Mouse (Mus musculus) activated CD4-positive, CD25-positive, alpha-beta regulatory T cell, adult 4 months (primary cell): Measurements from ENCODE around the gene Lactb. TPM values are rescaled to one million over a fixed set of nuclear protein-coding genes. Genes with fewer than 3 reads are reported as not detected.
A peak's percentile ranks its signal among the peaks of the same experiment; 100 is the strongest.

ENCODE experiments used
- ATAC-seq: one replicate; pipeline ENCODE4 v1.8.0; 2017
- polyA plus RNA-seq, 2 experiments: library from polyadenylated mRNA; unstranded; fragments of 100-300 nt; shearing (Covaris generic); gene quantifications; one replicate each; pipeline ENCODE4 v1.2.1; 2017

Lactb gene
- polyA plus RNA-seq, 2 experiments from 2014 or later: 3.8 to 5.9 TPM

DNA sequence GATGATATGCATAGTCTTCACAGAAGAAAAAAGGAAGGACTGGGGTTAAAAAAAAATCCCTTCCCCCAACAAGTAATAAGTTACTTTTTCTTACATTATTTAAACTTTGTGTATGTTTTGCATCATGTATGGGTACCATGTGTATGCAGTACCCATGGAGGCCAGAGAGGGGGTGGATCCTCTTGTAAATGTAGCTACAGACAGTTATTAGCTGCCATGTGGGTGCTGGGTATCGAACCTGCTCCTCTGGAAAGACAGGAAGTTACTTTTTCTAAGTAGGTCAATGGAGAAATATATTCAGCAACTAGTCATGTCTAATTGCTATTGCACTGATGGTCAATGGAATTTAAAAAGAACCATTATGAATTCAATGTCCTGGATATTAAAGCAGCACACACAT is 3.2 kb upstream of the Lactb start:
- ATAC-seq: no peak

DNA sequence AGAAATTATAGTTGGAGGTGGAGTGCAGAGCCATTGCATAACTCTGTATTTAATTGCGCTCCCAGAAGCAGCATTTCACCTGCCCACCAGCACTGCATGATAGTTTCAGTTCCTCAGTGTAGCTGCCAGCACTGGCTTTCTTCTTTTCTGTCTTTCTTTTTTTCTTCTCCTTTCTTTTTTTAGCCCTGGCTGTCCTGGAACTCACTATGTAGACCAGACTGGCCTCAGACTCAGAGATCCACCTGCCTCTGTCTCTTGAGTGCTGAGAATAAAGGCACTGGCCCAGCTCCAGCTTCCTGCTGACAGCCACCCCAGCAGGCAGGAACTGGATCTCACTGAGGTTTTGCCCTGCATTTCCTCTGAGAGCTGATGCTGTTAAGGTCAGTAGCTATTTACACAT is 2.7 kb upstream of the Lactb start:
- ATAC-seq: no peak

DNA sequence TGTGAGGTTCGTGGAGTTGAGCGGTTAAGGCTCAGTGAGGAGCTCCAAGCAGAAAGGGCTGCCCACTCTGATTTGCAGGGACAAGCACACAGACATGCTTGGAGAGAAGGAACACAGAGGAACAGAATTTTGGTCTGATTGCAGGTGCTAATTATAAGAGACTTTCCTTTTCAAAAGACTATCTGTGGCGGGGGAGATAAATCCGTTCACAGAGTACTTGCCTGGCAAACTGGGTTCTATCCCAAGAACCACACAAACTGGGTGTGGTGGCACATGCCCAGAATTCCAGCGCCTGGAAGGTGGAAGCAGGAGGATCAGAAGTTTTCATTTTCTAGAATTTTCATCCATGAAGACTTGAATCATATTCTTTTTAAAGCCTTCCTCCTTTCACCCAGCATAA is 1.8 kb upstream of the Lactb start:
- no peak for ATAC-seq

DNA sequence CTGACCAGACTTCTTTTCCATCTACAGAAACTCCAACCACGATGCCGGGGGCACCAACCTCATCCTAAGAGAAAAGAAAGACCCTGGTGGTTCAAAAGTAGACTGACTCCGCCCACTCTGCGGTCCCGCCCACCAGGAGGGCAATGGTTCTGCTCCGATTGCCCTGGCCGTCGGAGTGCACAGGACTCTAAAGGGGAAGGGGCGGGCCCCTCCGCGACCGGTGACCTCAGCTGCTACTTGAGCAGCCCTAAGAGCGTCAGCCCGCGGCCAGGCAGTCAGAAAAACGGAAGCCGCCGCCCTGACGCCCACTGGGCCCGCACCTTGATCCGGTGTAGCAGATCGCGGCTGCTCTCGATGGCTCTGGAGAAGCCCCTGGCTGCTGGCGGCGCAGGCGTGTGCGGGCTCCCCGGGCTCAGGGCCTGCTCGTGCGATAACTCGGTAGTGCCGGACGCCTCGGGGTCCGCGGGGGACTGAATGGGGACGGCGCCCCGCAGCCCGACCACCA is 511 bp downstream of the Lactb start:
- ATAC-seq: peak; percentile 87

DNA sequence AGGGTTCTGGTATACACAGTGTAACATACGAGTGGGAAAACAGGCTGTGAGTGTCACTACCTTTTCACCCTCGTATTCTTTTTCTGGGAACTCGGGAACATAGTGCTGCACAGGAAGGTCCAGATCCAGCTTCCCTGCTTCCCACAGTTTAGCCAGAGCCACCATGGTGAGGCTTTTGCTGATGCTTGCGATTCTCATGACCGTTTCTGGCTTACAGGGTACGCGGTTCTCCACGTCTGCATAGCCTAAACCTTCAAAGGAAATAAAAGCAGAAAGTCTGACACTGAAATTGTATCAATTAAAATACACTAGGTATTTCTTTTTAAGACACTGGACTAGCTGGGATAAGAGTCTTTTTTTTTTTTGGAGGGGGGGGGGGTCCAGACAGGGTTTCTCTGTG is 4.2 kb downstream of the Lactb start:
- ATAC-seq: no peak

DNA sequence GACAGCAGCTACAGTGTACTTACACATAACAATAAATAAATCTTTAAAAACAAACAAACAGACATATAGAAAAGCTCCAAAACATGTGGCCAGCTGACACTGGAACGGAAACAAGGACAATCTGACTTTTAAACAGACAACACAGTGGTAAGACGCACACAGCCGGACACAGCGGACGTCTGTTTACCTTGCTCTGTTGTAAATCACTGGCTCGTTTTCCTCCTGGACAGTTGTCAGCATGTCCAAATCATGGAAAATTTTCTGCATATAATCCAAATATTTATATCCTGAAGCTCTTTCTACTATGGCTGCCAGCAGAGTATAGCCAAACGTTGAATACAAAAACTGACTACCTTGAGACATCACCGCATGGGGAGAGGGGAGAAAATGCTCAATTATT is 7.8 kb downstream of the Lactb start:
- no peak for ATAC-seq

DNA sequence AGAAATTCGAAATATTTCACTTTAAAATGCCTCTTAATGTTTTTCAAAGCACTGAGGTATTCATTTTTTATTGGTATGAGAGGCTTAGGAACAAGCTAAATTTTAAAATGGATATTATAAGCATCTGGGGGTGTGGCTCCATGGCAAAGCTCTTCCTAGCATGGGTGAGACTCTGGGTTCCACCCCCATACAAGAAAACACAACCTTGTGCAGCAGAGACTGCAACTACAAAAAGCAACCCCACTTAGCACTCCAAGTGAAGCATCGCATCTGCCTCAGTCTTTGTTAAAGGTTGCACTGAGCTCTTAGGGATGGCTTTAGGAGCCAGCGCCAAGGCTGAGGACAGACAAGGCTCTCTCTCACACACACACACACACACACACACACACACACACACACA is 13.8 kb downstream of the Lactb start:
- ATAC-seq: no peak

DNA sequence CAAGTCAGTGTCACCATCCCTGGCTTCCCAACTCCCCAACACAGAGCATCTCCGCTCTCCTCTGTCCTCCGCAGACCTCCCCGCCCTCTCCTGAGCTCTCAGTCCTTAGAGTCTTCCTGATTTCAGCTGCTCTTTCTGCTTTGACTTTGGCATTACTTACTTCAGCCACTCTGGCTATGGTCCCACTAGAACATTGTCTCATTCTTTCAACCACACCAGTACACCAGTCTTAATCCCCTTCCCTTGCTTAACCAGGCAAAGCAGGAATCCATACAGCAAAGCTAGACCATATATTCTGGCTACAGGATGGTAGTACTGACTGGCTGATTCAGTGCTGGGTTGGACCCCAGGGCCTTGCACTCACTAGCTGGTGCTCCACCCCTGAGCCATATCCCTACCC is 17.8 kb downstream of the Lactb start:
- ATAC-seq: no peak

DNA sequence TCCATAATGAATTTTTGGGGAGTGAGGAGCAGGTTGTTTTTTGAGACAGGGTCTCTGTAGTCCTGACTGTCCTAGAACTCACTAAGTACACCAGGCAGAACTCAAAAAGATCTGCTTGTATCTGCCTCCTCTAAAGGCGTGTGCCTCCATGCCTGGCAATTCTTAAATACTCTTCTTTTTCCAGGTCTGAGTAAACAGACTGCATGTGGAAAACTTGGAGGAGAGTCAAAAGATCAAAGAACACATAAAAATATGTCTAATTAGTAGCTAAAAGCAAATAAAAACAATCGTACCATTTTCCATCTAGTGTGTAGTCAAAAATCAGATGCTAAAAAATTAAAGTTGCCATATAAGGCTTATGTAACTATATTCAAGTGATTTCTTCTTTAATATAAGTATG is 22.4 kb downstream of the Lactb start:
- ATAC-seq: no peak

DNA sequence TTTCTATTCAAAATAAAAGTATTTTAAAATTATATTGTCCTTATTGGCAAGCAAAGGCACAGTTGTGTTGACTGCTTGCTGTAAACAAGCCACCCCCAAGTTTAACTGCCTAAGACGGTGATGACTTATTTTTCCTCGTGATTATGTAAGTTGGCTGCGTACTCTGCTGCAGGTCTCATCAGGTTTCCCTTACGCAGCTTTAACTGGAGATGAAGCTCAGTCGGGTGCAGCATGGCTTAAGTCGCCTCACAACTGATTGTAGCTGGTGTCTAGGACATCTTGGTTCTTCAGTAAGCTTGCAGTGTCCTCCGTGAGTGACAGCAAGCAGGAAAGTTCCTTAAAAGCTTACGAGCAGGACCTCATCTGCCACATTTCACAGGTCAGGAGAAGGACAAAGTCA is 23.0 kb downstream of the Lactb start:
- no peak for ATAC-seq

DNA sequence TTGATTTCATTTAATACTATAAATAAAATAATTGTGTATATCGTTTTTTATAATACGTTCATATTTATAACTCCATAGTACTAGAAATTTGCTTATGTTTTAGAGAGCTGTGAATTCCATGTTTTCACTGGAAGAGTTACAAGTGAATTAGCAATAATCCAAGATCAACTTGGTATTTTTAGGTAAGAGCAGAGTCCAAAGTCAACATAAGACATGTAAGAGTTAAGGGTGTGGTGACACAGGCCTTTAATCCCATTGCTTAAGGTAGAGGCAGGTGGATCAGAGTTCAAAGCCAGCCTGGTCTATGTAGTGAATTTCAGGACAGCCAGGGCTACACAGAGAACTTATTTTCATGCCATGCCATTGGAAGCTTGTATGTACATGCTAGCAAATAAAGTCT is 26.7 kb downstream of the Lactb start:
- no peak for ATAC-seq

DNA sequence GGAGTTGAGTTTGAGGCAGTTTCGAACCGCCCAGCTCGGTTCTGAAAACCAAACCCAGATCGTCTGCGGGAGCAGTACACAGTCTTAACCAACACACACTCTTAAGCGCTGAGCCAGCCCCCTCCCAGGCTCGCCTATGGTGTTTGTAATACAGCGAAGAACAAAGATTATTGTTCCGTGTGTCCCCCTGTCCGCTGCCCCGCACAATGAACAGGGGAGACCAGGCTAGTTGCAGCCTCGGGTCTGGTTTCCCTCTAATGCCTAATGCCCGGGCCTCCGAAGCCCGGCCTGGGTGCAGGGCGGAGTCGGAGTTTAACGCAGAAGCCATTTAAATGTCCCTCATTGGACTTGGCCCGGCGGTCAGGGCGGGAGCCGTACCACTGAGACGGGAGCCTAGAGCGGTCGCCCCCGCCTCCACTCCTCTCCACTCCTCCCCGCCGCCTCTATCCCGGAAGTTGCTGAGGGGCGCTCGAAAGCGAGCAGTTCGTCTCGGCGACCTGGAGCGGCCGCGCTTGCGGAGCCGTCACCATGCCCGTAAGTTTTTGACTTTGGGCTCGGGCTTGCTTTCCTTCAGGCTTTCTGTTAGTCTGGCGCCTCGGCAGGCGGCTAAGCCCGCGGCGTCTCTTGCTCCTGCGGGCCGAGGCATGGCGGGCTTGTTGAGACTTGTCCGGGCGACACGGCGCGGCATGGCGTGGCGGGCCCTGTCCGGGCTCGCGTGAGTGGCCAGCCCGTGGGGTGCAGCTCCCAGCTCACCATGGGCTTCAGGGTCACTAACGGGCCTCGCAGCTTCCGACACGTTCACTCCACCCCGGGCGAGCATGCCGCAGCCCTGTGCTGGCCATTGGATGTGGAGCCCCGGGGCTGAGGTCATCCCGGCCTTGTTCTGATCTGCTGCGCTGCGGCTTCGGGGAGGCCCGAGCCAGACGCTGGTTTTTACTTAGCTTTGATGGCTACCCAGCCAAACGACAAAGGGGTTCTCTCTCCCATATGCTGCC is 29.3 kb downstream of the Lactb start, which contains the start of gene Rps27l:
TSS of gene Rps27l (plus strand) at position 440 of the 995 bp plus-strand sequence.
- peak; percentile 92 for ATAC-seq

DNA sequence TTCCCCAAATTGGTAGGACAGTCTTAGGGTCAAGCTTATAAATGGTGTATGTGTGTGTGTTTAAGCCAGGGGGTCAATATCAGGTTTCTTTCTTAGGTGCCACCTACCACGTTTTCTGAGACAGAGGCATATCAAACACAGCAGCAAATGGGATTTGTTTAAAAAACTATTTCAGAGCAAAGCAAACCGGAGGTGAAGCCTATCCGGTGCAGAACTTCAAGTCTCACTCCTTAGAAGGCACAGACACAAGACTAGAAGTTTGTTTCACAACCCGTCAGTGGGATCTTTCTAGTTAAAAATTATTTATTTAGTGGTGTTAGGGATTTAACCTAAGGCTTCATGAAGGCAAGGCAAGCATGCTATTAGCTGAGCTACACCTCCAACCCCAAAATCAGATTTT is 30.1 kb downstream of the Lactb start:
- no peak for ATAC-seq

DNA sequence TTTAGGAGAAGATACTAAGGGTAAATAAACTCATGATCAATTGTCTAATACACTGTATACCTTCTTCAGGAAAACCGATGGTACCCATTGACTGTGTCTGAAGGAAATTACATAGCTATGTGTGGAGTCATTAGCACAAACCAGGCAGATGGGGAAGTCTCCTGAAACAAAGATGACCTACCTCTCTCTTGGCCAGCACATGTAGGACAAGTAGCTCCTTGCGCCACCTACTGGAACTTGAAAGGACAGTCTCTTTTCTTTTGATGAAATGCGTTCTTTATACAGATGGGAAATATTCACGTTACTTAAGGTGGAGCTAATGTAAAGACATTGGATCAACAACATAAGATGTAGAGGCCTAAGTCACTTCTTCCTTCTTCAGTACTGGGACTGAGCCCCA is 36.4 kb downstream of the Lactb start:
- ATAC-seq: peak; percentile 63

DNA sequence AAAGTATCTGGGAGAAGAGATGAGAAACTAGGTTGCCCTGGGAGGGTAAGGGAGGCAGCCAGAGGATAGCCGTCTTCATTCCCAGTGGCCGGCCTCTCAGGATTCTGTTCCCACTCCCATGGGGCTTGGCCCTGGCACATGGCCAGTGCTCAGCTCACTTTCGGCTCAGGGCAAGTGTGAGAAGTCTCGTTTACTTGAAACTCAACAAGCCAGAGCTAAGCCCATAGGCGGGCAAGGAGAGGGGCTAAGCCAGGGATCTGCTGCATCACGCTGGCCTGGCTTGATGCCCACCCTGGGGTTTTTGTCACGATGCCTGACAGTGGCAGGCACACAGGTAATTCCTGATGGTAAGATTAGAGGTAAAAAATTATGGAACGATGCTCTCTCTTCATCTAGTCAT is 37.8 kb downstream of the Lactb start:
- ATAC-seq: no peak

DNA sequence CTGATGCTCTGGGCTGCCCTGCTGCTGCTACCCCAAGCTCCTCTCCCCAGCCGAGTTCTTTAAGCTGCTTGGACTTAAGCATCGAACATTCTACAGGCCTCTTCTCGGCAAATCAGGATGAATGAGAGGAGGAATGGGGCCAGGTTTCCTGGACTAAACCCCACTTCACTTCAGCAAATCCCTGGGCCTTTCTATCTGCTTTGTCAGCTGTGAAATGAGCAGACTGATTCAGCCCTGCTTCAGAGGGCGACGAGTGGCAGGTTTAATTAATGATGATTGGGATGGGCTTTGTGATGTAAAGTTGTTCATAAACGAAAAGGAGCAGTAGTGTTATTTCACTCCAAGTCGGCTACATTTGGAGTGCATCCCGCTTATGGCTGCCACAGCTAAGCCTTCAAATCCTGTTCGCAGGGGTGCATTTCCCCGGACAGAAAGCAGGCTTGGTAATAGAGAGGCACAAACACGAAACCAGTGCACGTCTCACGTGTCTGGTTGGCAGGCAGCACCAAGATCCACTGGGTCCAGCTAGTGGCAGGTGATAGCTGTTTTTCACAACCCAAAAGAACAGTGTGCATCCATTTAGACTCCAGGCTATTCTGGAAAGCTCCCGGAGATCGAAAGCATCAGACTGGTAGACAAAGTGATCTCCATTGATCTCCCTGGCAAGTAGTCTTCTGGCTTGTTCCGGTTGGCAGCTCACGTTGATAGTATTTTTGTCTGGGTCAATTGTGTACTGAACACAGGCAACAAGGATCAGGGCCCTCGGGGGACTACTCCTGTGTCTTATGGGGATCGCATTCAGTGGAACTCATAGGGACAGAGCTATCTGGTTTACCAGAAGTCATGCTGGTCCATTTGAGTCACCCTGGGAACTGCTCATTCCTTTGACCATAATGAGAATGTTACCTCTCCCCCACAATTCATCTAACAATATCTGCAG is 41.1 kb downstream of the Lactb start:
- no peak for ATAC-seq

DNA sequence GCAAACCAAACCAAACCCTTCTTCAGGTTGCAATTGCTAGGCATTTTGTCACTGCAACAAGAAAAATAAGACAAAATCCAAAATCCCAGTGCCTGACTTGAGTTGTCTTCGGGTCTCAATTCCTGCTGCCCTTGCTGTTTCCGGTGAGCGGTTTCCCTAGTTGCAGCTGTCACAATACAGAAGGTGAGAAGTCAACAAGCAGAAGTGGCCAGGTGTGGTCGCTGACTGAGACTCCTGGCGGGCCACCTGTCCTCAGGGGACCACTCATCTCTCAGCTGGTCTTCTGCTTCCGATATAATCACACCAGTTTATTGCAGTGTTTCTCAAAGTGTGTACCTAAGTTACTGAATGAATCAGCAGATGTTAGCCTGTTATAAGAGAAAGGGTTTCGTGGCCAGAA is 44.9 kb downstream of the Lactb start:
- no peak for ATAC-seq

DNA sequence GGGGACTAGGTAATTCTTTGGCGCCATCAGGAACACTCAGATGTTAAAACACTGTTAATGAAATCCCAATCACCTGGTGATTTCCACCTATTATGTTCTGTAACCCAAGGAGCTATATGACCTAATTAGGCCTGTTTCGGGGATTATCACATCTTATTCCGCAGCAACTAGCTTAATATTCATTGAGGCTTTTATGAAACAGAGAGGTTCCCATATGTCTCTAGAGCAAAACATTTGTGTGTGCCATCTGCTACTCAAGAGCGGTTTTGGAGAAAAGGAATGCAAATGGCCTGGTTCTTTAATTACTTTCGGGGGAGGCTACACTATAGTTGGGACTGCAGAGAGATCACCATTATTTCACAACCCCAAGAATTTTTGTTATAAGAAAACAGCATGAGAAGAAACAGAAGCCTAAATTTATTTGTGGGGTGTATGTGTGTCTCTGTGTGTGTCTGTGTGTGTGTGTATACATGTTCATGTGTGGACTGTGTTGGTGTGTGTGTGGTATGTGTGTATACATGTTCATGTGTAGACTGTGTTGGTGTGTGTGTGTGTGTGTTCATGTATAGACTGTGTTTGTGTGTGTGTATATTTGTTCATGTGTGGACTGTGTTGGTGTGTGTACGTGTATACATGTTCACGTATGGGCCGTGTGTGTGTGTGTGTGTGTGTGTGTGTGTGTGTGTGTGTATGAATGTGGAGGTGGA is 47.4 kb downstream of the Lactb start:
- ATAC-seq: no peak

DNA sequence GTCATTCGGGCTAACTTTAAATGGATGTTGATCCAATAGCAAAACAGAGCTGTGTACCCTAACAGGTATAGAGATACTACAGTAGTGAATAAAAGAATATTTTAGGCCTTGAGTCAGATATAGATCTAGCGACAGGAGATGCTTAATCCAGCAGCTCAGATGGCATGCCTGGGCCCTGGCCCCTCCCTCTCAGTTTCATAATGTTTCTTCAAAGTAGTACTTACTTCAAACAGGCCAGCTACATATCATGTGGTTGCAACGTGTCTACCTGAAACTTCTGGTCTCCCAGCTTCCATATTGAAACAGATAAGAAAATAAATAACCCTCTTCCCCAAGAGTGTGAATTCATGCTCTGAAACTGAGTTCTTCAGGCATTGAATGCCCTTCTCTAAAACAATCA is 49.4 kb downstream of the Lactb start:
- ATAC-seq: no peak

DNA sequence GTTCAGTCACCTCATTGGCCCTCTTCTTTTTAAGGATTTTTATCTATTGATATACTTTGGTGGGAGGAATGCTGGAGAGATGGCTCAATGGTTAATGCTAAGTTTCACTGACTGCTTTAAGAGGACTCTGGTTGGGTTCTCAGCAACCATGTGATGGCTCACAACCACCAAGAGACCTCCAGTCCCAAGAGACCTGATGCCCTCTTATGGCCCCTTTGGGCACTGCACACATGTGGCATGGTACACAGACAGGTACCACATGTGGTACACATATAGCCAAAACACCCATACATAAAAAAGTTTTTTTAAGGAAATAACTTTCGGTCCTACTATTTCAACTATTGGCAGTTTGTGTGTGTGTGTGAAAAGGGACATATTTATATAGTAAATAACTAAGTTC is 53.2 kb downstream of the Lactb start:
- no peak for ATAC-seq

DNA sequence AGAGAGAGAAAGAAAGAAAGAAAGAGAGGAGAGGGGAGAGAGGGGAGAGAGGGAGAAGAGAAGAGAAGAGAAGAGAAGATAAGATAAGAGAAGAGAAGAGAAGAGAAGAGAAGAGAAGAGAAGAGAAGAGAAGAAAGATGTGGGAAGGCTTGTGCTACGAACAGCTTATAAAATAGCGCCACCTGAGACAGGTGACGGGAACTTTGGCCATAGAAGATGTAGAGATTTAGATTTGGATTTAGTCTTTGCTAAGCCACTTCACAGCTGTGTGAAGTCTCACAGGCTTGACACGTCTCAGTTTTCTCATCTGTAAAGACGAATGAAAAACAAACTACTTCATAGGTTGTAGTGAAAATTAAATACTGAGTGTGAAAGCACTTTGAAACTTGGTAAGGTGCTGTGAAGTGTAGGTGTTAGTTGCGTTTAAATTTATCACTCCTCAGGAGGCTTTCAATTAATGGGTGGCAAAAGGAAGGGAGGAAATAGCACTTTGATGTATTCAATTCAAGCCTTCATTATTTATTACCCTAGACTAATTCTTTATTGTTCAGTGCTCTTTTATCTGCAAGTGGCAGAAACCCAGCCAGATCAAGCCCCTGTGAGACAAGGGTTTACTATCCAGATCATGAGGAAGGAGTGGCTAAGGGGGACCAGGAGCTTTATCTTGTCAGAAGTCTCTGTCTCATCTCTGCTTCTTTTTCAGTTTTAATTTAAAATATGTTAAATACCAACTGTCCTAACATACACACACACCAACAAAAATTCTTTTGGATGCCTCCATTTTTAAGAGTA is 54.6 kb downstream of the Lactb start:
- no peak for ATAC-seq

DNA sequence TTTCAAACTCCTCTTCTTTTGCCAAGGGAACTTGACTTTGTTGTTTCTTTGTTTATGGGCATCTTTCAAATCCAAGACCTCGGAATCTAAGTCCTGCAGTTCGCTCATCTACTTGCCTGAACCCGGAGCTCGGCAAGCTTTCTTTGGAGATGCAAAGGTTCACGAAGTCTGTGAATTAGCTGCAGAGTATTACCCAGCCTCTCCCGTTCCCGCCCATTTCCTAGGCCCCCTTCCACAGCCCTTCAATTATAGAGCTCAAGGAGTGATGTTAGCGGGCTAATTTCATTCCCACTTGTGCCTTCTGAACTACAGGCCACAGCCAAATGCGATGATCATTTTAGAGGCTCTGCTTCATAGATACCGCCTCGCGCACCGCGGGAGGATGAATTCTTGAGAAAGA is 55.3 kb downstream of the Lactb start:
- no peak for ATAC-seq
